Mouse (Mus musculus) midbrain, embryonic 15.5 days (tissue): ENCODE measurements around the gene Cyp46a1. TPM values are rescaled to one million over a fixed set of nuclear protein-coding genes. Genes with fewer than 3 reads are reported as not detected.

Experiments
- ATAC-seq: fragments of 200-750 bp; cut with Nextera tagmentation; replicated peaks from 2 replicates; pipeline ENCODE4 v1.8.0; 2017; ENCODE audit warnings: moderate TSS enrichment
- H3K27ac ChIP-seq: fragments of 300-500 bp; sonication (generic); 2 replicates; pipeline ENCODE4 v1.5.1; 2015; ENCODE audit warnings: mild to moderate bottlenecking, inconsistent platforms
- H3K27me3 ChIP-seq: fragments of 300-500 bp; sonication (generic); replicated peaks from 2 replicates; pipeline ENCODE4 v1.6.1; 2015; ENCODE audit warnings: inconsistent platforms
- H3K36me3 ChIP-seq: fragments of 300-500 bp; sonication (generic); replicated peaks from 2 replicates; pipeline ENCODE4 v1.6.1; 2015; ENCODE audit warnings: inconsistent platforms
- H3K4me1 ChIP-seq: fragments of 300-500 bp; sonication (generic); 2 replicates; pipeline ENCODE4 v1.6.1; 2015; ENCODE audit warnings: inconsistent platforms
- H3K4me2 ChIP-seq: fragments of 300-500 bp; sonication (generic); 2 replicates; pipeline ENCODE4 v1.6.1; 2015; ENCODE audit warnings: inconsistent platforms, mild to moderate bottlenecking, moderate library complexity
- H3K4me3 ChIP-seq: fragments of 300-500 bp; sonication (generic); 2 replicates; pipeline ENCODE4 v1.5.1; 2015; ENCODE audit warnings: mild to moderate bottlenecking, inconsistent platforms
- H3K9ac ChIP-seq: fragments of 300-500 bp; sonication (generic); 2 replicates; pipeline ENCODE4 v1.6.1; 2015; ENCODE audit warnings: mild to moderate bottlenecking, inconsistent platforms
- H3K9me3 ChIP-seq: fragments of 300-500 bp; sonication (generic); 2 replicates; pipeline ENCODE4 v1.6.1; 2016; ENCODE audit warnings: inconsistent platforms
- WGBS: fragments of 180-500 bp; shearing (Covaris S2); methylation state at CpG from one replicate; pipeline ENCODE4 v1.1.7; 2015; ENCODE audit warnings: mixed read lengths; 5-methylcytosine and 5-hydroxymethylcytosine counted together
- polyA plus RNA-seq: library from polyadenylated mRNA; unstranded; fragments of >200 nt; fragmentation: Nextera tagmentation; extraction: Ambion mirVana; gene quantifications from 2 replicates; pipeline ENCODE4 v1.2.1, GENCODE M21; 2015

The Cyp46a1 gene
- polyA plus RNA-seq, 1 experiment from 2014 or later = 24.9 TPM

DNA sequence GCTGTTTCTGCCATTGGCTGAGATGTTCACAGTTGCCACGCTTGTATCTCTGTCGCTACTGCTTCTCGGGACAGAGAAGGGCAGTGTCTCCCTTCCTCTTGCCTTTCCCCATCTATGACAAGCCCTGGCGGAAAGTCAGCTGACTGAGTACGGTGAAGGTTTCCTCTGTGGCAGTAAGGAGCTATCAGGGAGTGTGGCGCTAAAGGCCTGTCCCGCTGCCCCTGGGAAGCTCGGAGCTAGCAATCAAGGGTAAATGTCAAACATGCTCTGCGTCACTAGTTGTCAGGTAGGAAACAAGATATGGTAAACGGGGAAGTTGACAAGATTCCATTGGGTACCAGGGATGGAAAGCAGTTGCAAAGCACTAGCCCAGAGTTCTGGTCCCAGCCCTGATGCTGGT is 18.4 kb upstream of the Cyp46a1 start:
- H3K4me3 ChIP-seq = no peak overlapping the region
- no peak overlapping the region for H3K4me2 ChIP-seq
- no peaks in the 10 kb centered on the region for H3K9me3 ChIP-seq
- peaks cover 27% of the 10 kb centered on the region for H3K4me1 ChIP-seq
- WGBS = 47% methylated on average over 10 of the region's 10 CpGs
- no peak overlapping the region for H3K9ac ChIP-seq
- H3K36me3 ChIP-seq = no peaks in the 10 kb centered on the region
- H3K27me3 ChIP-seq = peaks cover 19% of the 10 kb centered on the region
- ATAC-seq = no peak
- no peak overlapping the region for H3K27ac ChIP-seq

DNA sequence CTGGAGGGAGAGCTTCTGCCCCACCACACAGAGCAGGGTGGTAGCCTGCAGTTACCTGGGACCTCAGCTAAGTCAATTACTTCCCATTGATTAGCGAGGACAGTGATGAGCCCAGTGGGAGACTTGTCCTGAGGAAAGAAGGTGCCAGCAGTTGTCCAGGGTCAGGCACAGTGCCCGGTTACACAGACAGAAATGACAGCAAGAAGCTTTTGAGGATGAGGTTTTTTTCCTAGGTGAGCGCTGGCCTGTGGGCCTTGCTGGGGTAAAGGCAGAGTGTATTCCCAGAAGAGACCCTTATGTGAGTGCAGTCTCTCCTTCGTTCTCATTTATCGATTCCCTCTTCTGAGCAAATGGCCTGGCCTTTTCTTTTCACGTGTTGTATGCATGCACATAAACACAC is 17.5 kb upstream of the Cyp46a1 start:
- 25% methylated on average over 6 of the region's 6 CpGs for WGBS
- Histone ChIP-seq H3K9ac (no peak overlapping the region), H3K9me3 (no peaks in the 10 kb centered on the region), H3K27me3 (peaks cover 19% of the 10 kb centered on the region), H3K36me3 (no peaks in the 10 kb centered on the region), H3K27ac (no peak overlapping the region), H3K4me1 (peaks cover 32% of the 10 kb centered on the region), H3K4me3 (no peak overlapping the region), H3K4me2 (no peak overlapping the region)
- ATAC-seq = no peak

GRCm38 (mm10) chr12:108317201-108317738 is 16.9 kb upstream of the Cyp46a1 start:
- Histone ChIP-seq H3K27me3 (peaks cover 19% of the 10 kb centered on the region), H3K9ac (no peak overlapping the region), H3K36me3 (no peaks in the 10 kb centered on the region), H3K4me3 (no peak overlapping the region), H3K27ac (no peak overlapping the region), H3K9me3 (no peaks in the 10 kb centered on the region), H3K4me2 (no peak overlapping the region), H3K4me1 (peaks cover 32% of the 10 kb centered on the region)
- 10% methylated on average over 9 of the region's 9 CpGs for WGBS
- ATAC-seq = no peak

DNA sequence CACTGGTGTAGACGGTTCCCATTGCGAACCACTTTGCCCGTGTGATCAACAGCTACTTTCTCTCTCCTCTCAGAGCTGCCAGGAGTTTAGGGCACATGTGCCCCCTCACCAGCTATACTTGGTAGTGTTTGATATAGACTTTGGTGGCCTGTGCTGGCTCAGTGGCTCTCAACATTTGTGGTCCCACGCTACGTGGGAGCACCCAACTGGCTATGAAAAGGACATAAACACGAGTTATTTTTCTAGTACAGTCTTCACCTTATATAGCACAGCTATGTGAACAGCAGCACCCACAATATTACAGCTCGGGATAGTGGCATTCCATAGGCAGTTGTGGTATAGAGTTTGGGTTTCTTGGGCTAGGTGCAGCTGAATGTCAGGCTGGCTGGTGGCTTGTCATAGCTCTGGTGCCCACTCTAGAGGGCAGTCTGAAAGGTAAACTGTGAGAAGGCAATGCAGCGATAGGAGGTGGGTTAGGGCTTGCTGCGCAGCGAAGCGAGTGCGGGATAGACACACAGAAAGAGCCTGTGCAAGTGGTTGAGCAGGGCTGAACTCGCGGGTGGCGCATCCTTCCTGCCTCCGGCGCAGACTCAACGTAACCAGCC is 16.3 kb upstream of the Cyp46a1 start:
- peak overlapping the region; percentile 27 for H3K4me2 ChIP-seq
- no peaks in the 10 kb centered on the region for H3K9me3 ChIP-seq
- H3K36me3 ChIP-seq = no peaks in the 10 kb centered on the region
- peaks cover 32% of the 10 kb centered on the region for H3K4me1 ChIP-seq
- H3K9ac ChIP-seq = 0 out of 2 replicates have a peak overlapping the region, but pooled peaks have one; percentile 1
- no peak for ATAC-seq
- H3K27ac ChIP-seq = no peak overlapping the region
- H3K27me3 ChIP-seq = peaks cover 19% of the 10 kb centered on the region
- 0 out of 2 replicates have a peak overlapping the region, but pooled peaks have one; percentile 8 for H3K4me3 ChIP-seq
- 25% methylated on average over 18 of the region's 18 CpGs for WGBS

DNA sequence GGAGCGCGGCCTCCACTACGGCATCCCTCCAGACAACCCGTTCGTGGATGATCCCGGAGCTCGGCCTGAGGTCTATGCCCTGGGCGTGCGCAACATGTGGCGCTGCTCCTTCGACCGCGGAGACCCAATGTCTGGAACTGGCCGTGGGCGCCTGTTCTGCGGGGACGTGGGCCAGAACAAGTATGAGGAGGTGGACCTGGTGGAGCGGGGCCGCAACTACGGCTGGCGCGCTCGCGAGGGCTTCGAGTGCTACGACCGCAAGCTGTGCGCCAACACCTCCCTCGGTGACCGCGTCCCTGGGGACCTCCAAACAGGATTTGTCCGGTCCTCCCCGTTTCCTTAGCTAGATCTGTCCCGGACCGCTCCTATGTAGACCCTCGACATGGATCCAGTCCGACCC is 15.7 kb upstream of the Cyp46a1 start:
- 0 out of 2 replicates have a peak overlapping the region, but pooled peaks have one; percentile 8 for H3K4me3 ChIP-seq
- no peaks in the 10 kb centered on the region for H3K36me3 ChIP-seq
- no peak for ATAC-seq
- peaks cover 19% of the 10 kb centered on the region for H3K27me3 ChIP-seq
- no peaks in the 10 kb centered on the region for H3K9me3 ChIP-seq
- no peak overlapping the region for H3K27ac ChIP-seq
- WGBS = 23% methylated on average over 37 of the region's 37 CpGs
- H3K4me1 ChIP-seq = peaks cover 32% of the 10 kb centered on the region
- H3K4me2 ChIP-seq = peak overlapping the region; percentile 27
- 0 out of 2 replicates have a peak overlapping the region, but pooled peaks have one; percentile 1 for H3K9ac ChIP-seq

- no peak for ATAC-seq
- H3K4me2 ChIP-seq = no peak overlapping the region
- 8% methylated on average over 8 of the region's 8 CpGs for whole genome bisulfite sequencing
- H3K9ac ChIP-seq = no peak overlapping the region
- no peaks in the 10 kb centered on the region for H3K9me3 ChIP-seq
- H3K4me1 ChIP-seq = peaks cover 32% of the 10 kb centered on the region
- peaks cover 19% of the 10 kb centered on the region for H3K27me3 ChIP-seq
- no peaks in the 10 kb centered on the region for H3K36me3 ChIP-seq
- H3K27ac ChIP-seq = peak overlapping the region; percentile 52
- no peak overlapping the region for H3K4me3 ChIP-seq
Observed at GRCm38 (mm10) chr12:108320096-108320495, 14.1 kb upstream of the Cyp46a1 start.

DNA sequence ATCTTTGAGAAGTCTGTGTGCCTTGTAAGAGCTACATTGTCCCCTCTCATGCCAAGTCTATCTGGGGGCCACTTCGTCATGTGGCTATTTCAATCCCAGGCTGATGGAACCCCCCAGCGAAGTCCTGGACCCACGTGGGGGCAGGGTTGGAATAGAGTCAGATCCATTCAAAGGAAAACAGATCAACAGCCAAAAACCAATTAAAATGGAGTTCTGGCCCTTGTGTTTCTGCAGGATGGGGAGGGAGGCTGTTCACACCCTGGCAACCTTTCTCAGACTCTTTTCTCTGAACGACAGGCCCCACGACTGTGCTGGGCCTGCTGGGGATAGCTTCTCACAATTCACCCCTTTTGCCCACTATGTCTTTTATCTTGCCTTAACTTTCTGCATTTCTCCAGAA is 7.8 kb upstream of the Cyp46a1 start:
- Histone ChIP-seq H3K27me3 (0 out of 2 replicates have a peak, but pooled peaks cover 2% of the 10 kb centered on the region), H3K4me3 (no peak overlapping the region), H3K4me1 (peaks cover 21% of the 10 kb centered on the region), H3K27ac (no peak overlapping the region), H3K4me2 (no peak overlapping the region), H3K9ac (no peak overlapping the region), H3K36me3 (no peaks in the 10 kb centered on the region), H3K9me3 (no peaks in the 10 kb centered on the region)
- WGBS = 44% methylated on average over 5 of the region's 5 CpGs
- ATAC-seq = no peak

GRCm38 (mm10) chr12:108327889-108328491 is 6.2 kb upstream of the Cyp46a1 start:
- Histone ChIP-seq H3K36me3 (no peaks in the 10 kb centered on the region), H3K27ac (no peak overlapping the region), H3K4me2 (peak overlapping the region; percentile 81), H3K4me1 (peaks cover 20% of the 10 kb centered on the region), H3K9ac (peak overlapping the region; percentile 59), H3K9me3 (no peaks in the 10 kb centered on the region), H3K27me3 (0 out of 2 replicates have a peak, but pooled peaks cover 2% of the 10 kb centered on the region), H3K4me3 (peak overlapping the region; percentile 46)
- 3% methylated on average over 66 of the region's 66 CpGs for WGBS
- ATAC-seq = peak; percentile 72

DNA sequence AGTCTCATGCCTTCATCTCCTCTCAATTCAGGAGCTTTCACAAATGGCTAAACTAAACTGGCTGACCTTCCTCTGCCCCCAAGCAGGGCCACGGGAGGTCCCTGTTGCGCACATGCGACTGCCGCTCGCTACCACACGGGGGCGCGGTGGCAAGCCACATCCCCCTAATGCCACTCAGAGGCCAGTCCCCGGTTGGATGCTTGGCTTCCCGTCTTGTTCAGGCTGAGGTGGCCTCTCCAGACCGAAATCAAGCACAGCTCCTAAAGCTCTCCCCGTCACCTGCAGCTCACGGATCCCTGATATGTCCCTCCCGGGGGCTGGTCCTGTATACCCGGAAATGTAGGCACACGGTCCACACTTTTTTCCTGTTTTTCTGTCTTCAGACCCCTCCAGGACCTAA is 1.1 kb upstream of the Cyp46a1 start:
- ATAC-seq = peak; percentile 16
- H3K4me1 ChIP-seq = peaks cover 26% of the 10 kb centered on the region
- WGBS = 1% methylated on average over 16 of the region's 16 CpGs
- H3K4me3 ChIP-seq = peak overlapping the region; percentile 76
- H3K9me3 ChIP-seq = no peaks in the 10 kb centered on the region
- peak overlapping the region; percentile 99 for H3K4me2 ChIP-seq
- 0 out of 2 replicates have a peak overlapping the region, but pooled peaks have one; percentile 13 for H3K9ac ChIP-seq
- H3K36me3 ChIP-seq = no peaks in the 10 kb centered on the region
- H3K27ac ChIP-seq = peak overlapping the region; percentile 78
- H3K27me3 ChIP-seq = 0 out of 2 replicates have a peak, but pooled peaks cover 2% of the 10 kb centered on the region

DNA sequence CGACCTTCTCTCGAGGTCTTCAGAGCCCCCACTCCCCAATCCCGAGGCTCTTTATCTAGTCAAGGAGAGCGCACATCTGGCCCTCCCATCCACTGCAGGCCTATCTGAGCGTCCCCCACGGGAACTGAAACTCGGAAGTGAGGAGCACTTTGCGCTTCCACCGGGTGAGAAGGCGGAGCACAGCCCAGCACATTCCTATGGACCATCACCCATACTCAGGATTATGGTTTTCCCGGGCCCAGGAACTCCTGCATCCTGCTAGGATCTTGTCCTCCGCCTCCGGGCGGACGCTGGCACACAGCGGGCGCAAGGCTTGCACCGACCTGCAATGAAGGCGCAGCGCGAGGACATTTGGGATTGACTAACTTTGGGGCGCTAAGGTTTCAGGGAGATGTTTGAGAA is 699 bp upstream of the Cyp46a1 start:
- H3K27ac ChIP-seq = peak overlapping the region; percentile 78
- H3K9me3 ChIP-seq = no peaks in the 10 kb centered on the region
- peak overlapping the region; percentile 99 for H3K4me2 ChIP-seq
- H3K4me3 ChIP-seq = peak overlapping the region; percentile 76
- no peaks in the 10 kb centered on the region for H3K36me3 ChIP-seq
- 2% methylated on average over 22 of the region's 22 CpGs for WGBS
- 0 out of 2 replicates have a peak, but pooled peaks cover 2% of the 10 kb centered on the region for H3K27me3 ChIP-seq
- 0 out of 2 replicates have a peak overlapping the region, but pooled peaks have one; percentile 13 for H3K9ac ChIP-seq
- ATAC-seq = peak; percentile 51
- H3K4me1 ChIP-seq = peaks cover 21% of the 10 kb centered on the region

GRCm38 (mm10) chr12:108334529-108334928 is 348 bp downstream of the Cyp46a1 start:
- Histone ChIP-seq H3K4me2 (peak overlapping the region; percentile 99), H3K27me3 (no peaks in the 10 kb centered on the region), H3K27ac (peak overlapping the region; percentile 78), H3K4me1 (peaks cover 16% of the 10 kb centered on the region), H3K36me3 (no peaks in the 10 kb centered on the region), H3K9ac (peak overlapping the region; percentile 67), H3K4me3 (peak overlapping the region; percentile 76), H3K9me3 (no peaks in the 10 kb centered on the region)
- WGBS = 1% methylated on average over 32 of the region's 32 CpGs
- ATAC-seq = no peak

DNA sequence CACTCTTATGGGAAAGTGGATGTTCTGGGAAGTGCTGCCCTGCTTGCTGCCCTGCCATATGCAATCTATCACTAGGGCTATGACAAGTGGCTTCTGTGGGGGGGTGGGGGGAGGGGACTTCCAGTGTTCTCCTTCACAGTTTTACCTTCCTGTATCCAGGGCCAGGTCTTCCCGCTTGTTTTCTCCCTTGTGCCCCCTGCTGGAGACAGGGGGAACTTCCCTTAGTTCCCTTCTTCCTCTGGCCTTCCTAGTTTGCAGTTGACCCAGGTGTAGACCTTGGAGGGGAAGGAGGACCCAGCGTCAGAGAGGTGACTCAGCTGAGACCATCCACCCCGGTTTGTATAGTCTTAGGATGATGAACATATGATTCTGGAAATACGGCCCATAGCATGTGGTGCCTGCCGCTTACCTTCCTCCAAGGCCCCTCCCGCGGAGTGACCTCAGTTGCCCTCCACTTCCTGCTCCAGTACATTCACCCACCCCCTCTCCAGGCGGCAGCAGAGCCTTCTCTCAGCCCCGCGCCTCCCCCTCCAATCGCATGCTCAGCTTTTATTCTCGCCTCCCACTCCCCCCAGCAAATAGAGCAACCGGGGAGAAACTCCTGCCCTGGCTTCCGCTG is 4.5 kb downstream of the Cyp46a1 start:
- no peaks in the 10 kb centered on the region for H3K9me3 ChIP-seq
- no peaks in the 10 kb centered on the region for H3K27me3 ChIP-seq
- H3K4me2 ChIP-seq = no peak overlapping the region
- peaks cover 9% of the 10 kb centered on the region for H3K4me1 ChIP-seq
- WGBS = 40% methylated on average over 14 of the region's 14 CpGs
- ATAC-seq = no peak
- no peak overlapping the region for H3K27ac ChIP-seq
- no peak overlapping the region for H3K4me3 ChIP-seq
- no peak overlapping the region for H3K9ac ChIP-seq
- H3K36me3 ChIP-seq = no peaks in the 10 kb centered on the region
